Mouse (Mus musculus) intestine, embryonic 16.5 days (tissue): ENCODE data around the gene Ptn. TPM values are rescaled to one million over a fixed set of nuclear protein-coding genes. Genes with fewer than 3 reads are reported as not detected.
"Not testable (repeated sequence)": the region's sequence is repeated elsewhere in the genome, so short reads cannot be mapped to it uniquely, and the experiment has no call there.

Source experiments
- ATAC-seq: fragments of 200-750 bp; cut with Nextera tagmentation; 2 replicates; pipeline ENCODE4 v1.8.0; 2017; ENCODE audit warnings: moderate TSS enrichment, moderate library complexity
- H3K27ac ChIP-seq: fragments of 300-500 bp; sonication (generic); 2 replicates; pipeline ENCODE4 v1.5.1; 2014; ENCODE audit warnings: mild to moderate bottlenecking, low read length
- H3K27me3 ChIP-seq: fragments of 300-500 bp; sonication (generic); replicated peaks from 2 replicates; pipeline ENCODE4 v1.6.1; 2014; ENCODE audit warnings: low read length, control low read depth, mixed read lengths; ENCODE audit not compliant: control insufficient read depth, insufficient read depth
- H3K36me3 ChIP-seq: fragments of 300-500 bp; sonication (generic); 2 replicates; pipeline ENCODE4 v1.6.1; 2014; ENCODE audit warnings: low read length, control low read depth; ENCODE audit not compliant: control insufficient read depth, insufficient read depth
- H3K4me1 ChIP-seq: fragments of 300-500 bp; sonication (generic); 2 replicates; pipeline ENCODE4 v1.6.1; 2014; ENCODE audit warnings: low read length, control low read depth, mixed read lengths; ENCODE audit not compliant: control insufficient read depth, insufficient read depth
- H3K4me2 ChIP-seq: fragments of 300-500 bp; sonication (generic); 2 replicates; pipeline ENCODE4 v1.6.1; 2014; ENCODE audit warnings: low read depth, low read length, control low read depth
- H3K4me3 ChIP-seq: fragments of 300-500 bp; sonication (generic); 2 replicates; pipeline ENCODE4 v1.5.1; 2014; ENCODE audit warnings: mild to moderate bottlenecking, low read length
- H3K9ac ChIP-seq: fragments of 300-500 bp; sonication (generic); 2 replicates; pipeline ENCODE4 v1.6.1; 2014; ENCODE audit warnings: low read depth, low read length
- H3K9me3 ChIP-seq: fragments of 300-500 bp; sonication (generic); 2 replicates; pipeline ENCODE4 v1.6.1; 2016; ENCODE audit warnings: low read length, control low read depth; ENCODE audit not compliant: control insufficient read depth
- WGBS: fragments of 180-500 bp; shearing (Covaris S2); extraction: QIAGEN DNeasy Blood & Tissue Kit; methylation state at CpG from one replicate; pipeline ENCODE4 v1.1.7; 2014; 5-methylcytosine and 5-hydroxymethylcytosine counted together
- polyA plus RNA-seq: library from polyadenylated mRNA; unstranded; fragments of >200 nt; fragmentation: Nextera tagmentation; extraction: Ambion mirVana; gene quantifications from 2 replicates; pipeline ENCODE4 v1.2.1, GENCODE M21; 2015

Gene Ptn
- polyA plus RNA-seq, 1 experiment from 2014 or later, result 222 TPM

- H3K4me3 ChIP-seq, result no peak overlapping the region
- no peaks in the 10 kb centered on the region for H3K9me3 ChIP-seq
- H3K27ac ChIP-seq, result no peak overlapping the region
- no peaks in the 10 kb centered on the region for H3K27me3 ChIP-seq
- 77% methylated on average over 2 of the region's 2 CpGs for WGBS
- no peak for ATAC-seq
- no peaks in the 10 kb centered on the region for H3K4me1 ChIP-seq
- no peaks in the 10 kb centered on the region for H3K36me3 ChIP-seq
- no peak overlapping the region for H3K9ac ChIP-seq
- H3K4me2 ChIP-seq, result no peak overlapping the region
Measured at GRCm38 (mm10) chr6:36736763-36737162, 73.3 kb downstream of the Ptn start.

- 53% methylated on average over 4 of the region's 4 CpGs for WGBS
- not testable (repeated sequence) for H3K4me1 ChIP-seq, H3K36me3 ChIP-seq, H3K9ac ChIP-seq, ATAC-seq, H3K9me3 ChIP-seq, H3K4me2 ChIP-seq, H3K27me3 ChIP-seq, H3K27ac ChIP-seq, H3K4me3 ChIP-seq
Measured at GRCm38 (mm10) chr6:36735622-36736021, 74.4 kb downstream of the Ptn start.

GRCm38 (mm10) chr6:36729811-36730210, 80.2 kb downstream of the Ptn start:
- H3K4me3 ChIP-seq, H3K9ac ChIP-seq, H3K27ac ChIP-seq, ATAC-seq, H3K4me1 ChIP-seq, H3K36me3 ChIP-seq, H3K27me3 ChIP-seq, H3K4me2 ChIP-seq: not testable (repeated sequence)
- WGBS, result 87% methylated on average over 7 of the region's 7 CpGs
- H3K9me3 ChIP-seq, result 0 out of 2 replicates have a peak, but pooled peaks cover 11% of the 10 kb centered on the region

GRCm38 (mm10) chr6:36728079-36728478, 81.9 kb downstream of the Ptn start:
- H3K27me3 ChIP-seq, result no peaks in the 10 kb centered on the region
- ATAC-seq, result no peak
- H3K4me2 ChIP-seq, result no peak overlapping the region
- H3K4me3 ChIP-seq, result no peak overlapping the region
- H3K9me3 ChIP-seq, result 0 out of 2 replicates have a peak, but pooled peaks cover 11% of the 10 kb centered on the region
- 0 out of 2 replicates have a peak, but pooled peaks cover 2% of the 10 kb centered on the region for H3K36me3 ChIP-seq
- H3K9ac ChIP-seq, result no peak overlapping the region
- WGBS, result 64% methylated on average over 7 of the region's 7 CpGs
- H3K4me1 ChIP-seq, result no peaks in the 10 kb centered on the region
- no peak overlapping the region for H3K27ac ChIP-seq

- Histone ChIP-seq H3K4me3 (no peak overlapping the region), H3K27ac (no peak overlapping the region), H3K36me3 (0 out of 2 replicates have a peak, but pooled peaks cover 2% of the 10 kb centered on the region), H3K9ac (no peak overlapping the region), H3K27me3 (no peaks in the 10 kb centered on the region), H3K4me2 (no peak overlapping the region), H3K4me1 (no peaks in the 10 kb centered on the region), H3K9me3 (0 out of 2 replicates have a peak, but pooled peaks cover 1% of the 10 kb centered on the region)
- no peak for ATAC-seq
- WGBS, result 54% methylated on average over 3 of the region's 3 CpGs
Measured at GRCm38 (mm10) chr6:36725509-36726160, 84.4 kb downstream of the Ptn start.

GRCm38 (mm10) chr6:36722769-36723549, 87.1 kb downstream of the Ptn start:
- H3K9me3 ChIP-seq, result no peaks in the 10 kb centered on the region
- WGBS, result 56% methylated on average over 5 of the region's 5 CpGs
- no peaks in the 10 kb centered on the region for H3K36me3 ChIP-seq
- no peak for ATAC-seq
- no peaks in the 10 kb centered on the region for H3K4me1 ChIP-seq
- H3K27ac ChIP-seq, result no peak overlapping the region
- H3K27me3 ChIP-seq, result no peaks in the 10 kb centered on the region
- H3K4me3 ChIP-seq, result no peak overlapping the region
- H3K9ac ChIP-seq, result no peak overlapping the region
- H3K4me2 ChIP-seq, result no peak overlapping the region

- Histone ChIP-seq H3K27ac (no peak overlapping the region), H3K27me3 (no peaks in the 10 kb centered on the region), H3K9ac (no peak overlapping the region), H3K9me3 (no peaks in the 10 kb centered on the region), H3K4me2 (no peak overlapping the region), H3K36me3 (no peaks in the 10 kb centered on the region), H3K4me1 (no peaks in the 10 kb centered on the region), H3K4me3 (no peak overlapping the region)
- WGBS, result 86% methylated on average over 4 of the region's 4 CpGs
- ATAC-seq, result no peak
Measured at GRCm38 (mm10) chr6:36713329-36713728, 96.7 kb downstream of the Ptn start.

GRCm38 (mm10) chr6:36695481-36695880, 114.5 kb downstream of the Ptn start:
- H3K27me3 ChIP-seq, result no peaks in the 10 kb centered on the region
- H3K9me3 ChIP-seq, result no peaks in the 10 kb centered on the region
- H3K4me3 ChIP-seq, result no peak overlapping the region
- no peaks in the 10 kb centered on the region for H3K4me1 ChIP-seq
- ATAC-seq, result no peak
- no peak overlapping the region for H3K4me2 ChIP-seq
- H3K27ac ChIP-seq, result no peak overlapping the region
- H3K36me3 ChIP-seq, result no peaks in the 10 kb centered on the region
- H3K9ac ChIP-seq, result no peak overlapping the region
- 56% methylated on average over 3 of the region's 3 CpGs for WGBS

GRCm38 (mm10) chr6:36691497-36691896, 118.5 kb downstream of the Ptn start:
- no peak overlapping the region for H3K27ac ChIP-seq
- no peaks in the 10 kb centered on the region for H3K27me3 ChIP-seq
- ATAC-seq, result peak; percentile 59
- H3K4me1 ChIP-seq, result no peaks in the 10 kb centered on the region
- no peak overlapping the region for H3K9ac ChIP-seq
- H3K4me3 ChIP-seq, result no peak overlapping the region
- H3K9me3 ChIP-seq, result no peaks in the 10 kb centered on the region
- H3K4me2 ChIP-seq, result no peak overlapping the region
- 26% methylated on average over 1 of the region's 1 CpGs for WGBS
- H3K36me3 ChIP-seq, result no peaks in the 10 kb centered on the region
